Mouse (Mus musculus) neural tube, embryonic 12.5 days (tissue): ENCODE data around the gene Rpl23a. TPM values are rescaled to one million over a fixed set of nuclear protein-coding genes. Genes with fewer than 3 reads are reported as not detected.

Experiments used
- ATAC-seq: fragments of 200-750 bp; cut with Nextera tagmentation; 2 replicates; pipeline ENCODE4 v1.8.0; 2017; ENCODE audit warnings: low read depth, mild to moderate bottlenecking, moderate TSS enrichment, moderate library complexity; ENCODE audit not compliant: low FRiP score
- H3K27ac ChIP-seq: fragments of 300-500 bp; sonication (generic); 2 replicates; pipeline ENCODE4 v1.5.1; 2016
- H3K27me3 ChIP-seq: fragments of 300-500 bp; sonication (generic); replicated peaks from 2 replicates; pipeline ENCODE4 v1.6.1; 2016; ENCODE audit warnings: mild to moderate bottlenecking
- H3K36me3 ChIP-seq: fragments of 300-500 bp; sonication (generic); 2 replicates; pipeline ENCODE4 v1.6.1; 2016; ENCODE audit warnings: mild to moderate bottlenecking
- H3K4me1 ChIP-seq: fragments of 300-500 bp; sonication (generic); 2 replicates; pipeline ENCODE4 v1.6.1; 2016
- H3K4me2 ChIP-seq: fragments of 300-500 bp; sonication (generic); replicated peaks from 2 replicates; pipeline ENCODE4 v1.6.1; 2016; ENCODE audit warnings: mild to moderate bottlenecking
- H3K4me3 ChIP-seq: fragments of 300-500 bp; sonication (generic); 2 replicates; pipeline ENCODE4 v1.5.1; 2016
- H3K9ac ChIP-seq: fragments of 300-500 bp; sonication (generic); 2 replicates; pipeline ENCODE4 v1.6.1; 2016; ENCODE audit warnings: mild to moderate bottlenecking
- H3K9me3 ChIP-seq: fragments of 300-500 bp; sonication (generic); 2 replicates; pipeline ENCODE4 v1.6.1; 2016; ENCODE audit warnings: mild to moderate bottlenecking
- WGBS: fragments of 180-500 bp; shearing (Covaris S2); methylation state at CpG from one replicate; pipeline ENCODE4 v1.1.7; 2016; 5-methylcytosine and 5-hydroxymethylcytosine counted together
- polyA plus RNA-seq: library from polyadenylated mRNA; unstranded; fragments of >200 nt; fragmentation: Nextera tagmentation; extraction: Ambion mirVana; gene quantifications from 2 replicates; pipeline ENCODE4 v1.2.1, GENCODE M21; 2016

Gene Rpl23a
- polyA plus RNA-seq, 1 experiment from 2014 or later: 982 TPM

DNA sequence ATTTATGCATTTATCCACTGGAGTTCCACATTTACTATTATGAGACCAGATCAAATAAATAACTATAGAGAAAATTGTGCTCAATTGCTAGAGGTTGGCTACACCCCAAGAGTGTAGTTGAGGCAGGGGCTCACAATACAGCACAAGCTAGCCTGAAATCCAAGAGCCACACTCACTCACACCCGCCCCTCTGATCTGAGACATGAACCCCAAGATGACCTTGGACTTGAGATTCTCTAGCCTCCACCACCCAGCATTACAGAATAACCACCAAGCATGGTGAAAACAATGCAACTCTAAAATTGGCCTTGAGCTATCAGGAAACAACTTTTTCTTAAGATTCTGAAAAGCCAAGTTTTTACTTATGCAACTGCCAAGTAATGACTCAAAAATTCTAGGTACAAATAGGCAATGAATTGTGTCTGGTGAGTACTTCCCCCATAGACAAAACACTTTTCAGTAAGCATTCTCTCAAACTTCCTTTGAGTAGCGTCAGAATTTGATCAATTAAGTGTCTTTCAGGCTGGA is 1.5 kb downstream of the Rpl23a start:
- H3K27me3 ChIP-seq: no peaks in the 10 kb centered on the region
- peak overlapping the region; percentile 80 for H3K4me2 ChIP-seq
- H3K36me3 ChIP-seq: peaks cover 21% of the 10 kb centered on the region
- peak overlapping the region; percentile 88 for H3K4me3 ChIP-seq
- no peak for ATAC-seq
- H3K9ac ChIP-seq: peak overlapping the region; percentile 92
- H3K27ac ChIP-seq: no peak overlapping the region
- 46% methylated on average over 2 of the region's 2 CpGs for WGBS
- H3K4me1 ChIP-seq: peaks cover 45% of the 10 kb centered on the region
- H3K9me3 ChIP-seq: no peaks in the 10 kb centered on the region

DNA sequence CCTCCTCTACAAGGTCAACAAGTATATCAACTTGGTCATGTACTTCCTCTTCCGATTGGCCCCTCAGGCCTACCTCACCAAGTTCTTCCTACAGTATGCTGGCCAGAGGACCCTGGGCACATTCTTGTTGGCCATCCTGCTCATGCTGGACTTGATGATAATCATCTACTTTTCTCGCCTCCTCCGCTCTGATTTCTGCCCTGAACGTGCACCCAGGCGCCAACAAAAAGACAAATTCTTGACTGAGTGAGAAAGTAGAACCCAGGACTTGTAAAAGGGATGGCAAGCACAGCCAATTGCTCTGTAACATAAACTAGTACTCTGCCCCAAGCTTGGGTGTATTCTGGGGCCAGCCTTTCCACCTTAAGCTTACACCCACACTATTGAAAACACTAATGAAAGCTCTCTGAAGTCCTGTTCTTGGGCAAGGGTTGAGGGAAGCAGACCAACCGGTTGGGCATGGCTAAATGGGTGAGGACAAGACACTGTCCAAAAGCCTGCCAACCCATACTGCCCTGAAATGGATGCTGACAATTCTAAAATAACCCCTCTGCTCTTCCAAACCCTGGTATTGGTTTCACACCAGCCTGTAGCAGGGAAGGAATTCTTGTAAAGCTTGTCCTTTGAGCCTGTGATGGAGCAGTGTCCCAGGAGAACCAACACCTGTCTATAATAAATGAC is 3.2 kb downstream of the Rpl23a start:
- Histone ChIP-seq H3K9me3 (no peaks in the 10 kb centered on the region), H3K36me3 (peaks cover 21% of the 10 kb centered on the region), H3K9ac (no peak overlapping the region), H3K4me2 (peak overlapping the region; percentile 91), H3K4me3 (no peak overlapping the region), H3K27ac (no peak overlapping the region), H3K27me3 (no peaks in the 10 kb centered on the region), H3K4me1 (peaks cover 52% of the 10 kb centered on the region)
- WGBS: 80% methylated on average over 6 of the region's 6 CpGs
- no peak for ATAC-seq

DNA sequence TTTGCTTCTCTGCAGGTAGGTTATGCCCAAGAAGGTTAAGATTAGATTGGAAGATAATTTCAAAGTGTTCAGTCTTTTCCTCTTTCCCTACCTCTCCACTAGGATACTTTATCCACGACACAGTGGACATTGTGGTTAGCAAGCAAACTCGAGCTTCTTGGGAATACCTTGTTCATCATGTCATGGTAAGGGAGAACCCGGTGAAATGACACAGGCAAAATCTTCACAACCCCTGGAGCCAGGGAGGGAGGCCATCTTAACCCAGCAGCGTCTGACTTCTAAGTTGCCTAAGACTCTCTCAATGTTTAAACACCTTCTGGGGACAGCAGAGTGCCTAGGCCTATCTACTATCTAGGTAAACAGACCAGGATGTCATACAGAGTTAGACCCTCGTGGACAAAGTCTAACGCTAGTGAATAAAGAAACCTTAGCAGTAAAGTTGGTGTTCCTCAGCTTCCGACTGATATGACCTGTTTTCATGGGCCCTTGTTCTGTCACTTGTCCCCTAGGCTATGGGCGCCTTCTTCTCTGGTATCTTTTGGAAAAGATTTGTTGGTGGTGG is 3.9 kb downstream of the Rpl23a start:
- peak overlapping the region; percentile 72; the same call in 1 of the 2 replicates for H3K9ac ChIP-seq
- peak overlapping the region; percentile 54; the same call in 1 of the 2 replicates for H3K4me3 ChIP-seq
- H3K36me3 ChIP-seq: peaks cover 21% of the 10 kb centered on the region
- peaks cover 52% of the 10 kb centered on the region for H3K4me1 ChIP-seq
- H3K4me2 ChIP-seq: peak overlapping the region; percentile 91
- no peaks in the 10 kb centered on the region for H3K27me3 ChIP-seq
- no peak overlapping the region for H3K27ac ChIP-seq
- no peak for ATAC-seq
- no peaks in the 10 kb centered on the region for H3K9me3 ChIP-seq
- WGBS: 31% methylated on average over 8 of the region's 8 CpGs

DNA sequence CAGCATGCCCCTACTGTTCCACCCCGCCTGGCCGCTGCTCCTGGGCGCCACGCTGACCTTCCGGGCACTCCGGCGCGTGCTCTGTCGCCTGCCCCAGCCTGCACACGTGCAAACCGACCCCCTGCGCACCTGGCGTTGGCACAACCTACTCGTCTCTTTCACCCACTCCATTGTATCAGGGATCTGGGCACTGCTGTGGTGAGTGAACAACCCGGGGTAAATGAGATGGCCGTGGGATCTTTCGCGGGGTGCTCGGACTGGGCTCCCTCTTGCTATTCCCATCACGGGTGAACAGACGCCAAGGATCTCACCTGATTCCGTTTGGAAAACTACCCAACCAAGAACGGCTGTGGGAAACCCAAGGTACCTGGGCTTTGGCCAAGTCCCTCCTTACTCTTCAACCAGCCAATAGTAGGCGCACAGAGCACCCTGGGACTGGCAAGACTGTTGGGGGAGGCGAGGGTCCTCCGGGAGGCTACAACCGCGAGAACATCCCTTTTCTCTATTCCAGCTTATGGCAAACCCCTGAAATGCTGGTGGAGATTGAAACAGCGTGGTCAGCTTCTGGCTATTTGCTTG is 4.4 kb downstream of the Rpl23a start:
- peaks cover 21% of the 10 kb centered on the region for H3K36me3 ChIP-seq
- 0 out of 2 replicates have a peak, but pooled peaks have one; percentile 12 for ATAC-seq
- no peaks in the 10 kb centered on the region for H3K9me3 ChIP-seq
- peak overlapping the region; percentile 85 for H3K27ac ChIP-seq
- H3K27me3 ChIP-seq: no peaks in the 10 kb centered on the region
- WGBS: 1% methylated on average over 29 of the region's 29 CpGs
- H3K9ac ChIP-seq: peak overlapping the region; percentile 72
- peak overlapping the region; percentile 91 for H3K4me2 ChIP-seq
- peaks cover 52% of the 10 kb centered on the region for H3K4me1 ChIP-seq
- peak overlapping the region; percentile 54 for H3K4me3 ChIP-seq

DNA sequence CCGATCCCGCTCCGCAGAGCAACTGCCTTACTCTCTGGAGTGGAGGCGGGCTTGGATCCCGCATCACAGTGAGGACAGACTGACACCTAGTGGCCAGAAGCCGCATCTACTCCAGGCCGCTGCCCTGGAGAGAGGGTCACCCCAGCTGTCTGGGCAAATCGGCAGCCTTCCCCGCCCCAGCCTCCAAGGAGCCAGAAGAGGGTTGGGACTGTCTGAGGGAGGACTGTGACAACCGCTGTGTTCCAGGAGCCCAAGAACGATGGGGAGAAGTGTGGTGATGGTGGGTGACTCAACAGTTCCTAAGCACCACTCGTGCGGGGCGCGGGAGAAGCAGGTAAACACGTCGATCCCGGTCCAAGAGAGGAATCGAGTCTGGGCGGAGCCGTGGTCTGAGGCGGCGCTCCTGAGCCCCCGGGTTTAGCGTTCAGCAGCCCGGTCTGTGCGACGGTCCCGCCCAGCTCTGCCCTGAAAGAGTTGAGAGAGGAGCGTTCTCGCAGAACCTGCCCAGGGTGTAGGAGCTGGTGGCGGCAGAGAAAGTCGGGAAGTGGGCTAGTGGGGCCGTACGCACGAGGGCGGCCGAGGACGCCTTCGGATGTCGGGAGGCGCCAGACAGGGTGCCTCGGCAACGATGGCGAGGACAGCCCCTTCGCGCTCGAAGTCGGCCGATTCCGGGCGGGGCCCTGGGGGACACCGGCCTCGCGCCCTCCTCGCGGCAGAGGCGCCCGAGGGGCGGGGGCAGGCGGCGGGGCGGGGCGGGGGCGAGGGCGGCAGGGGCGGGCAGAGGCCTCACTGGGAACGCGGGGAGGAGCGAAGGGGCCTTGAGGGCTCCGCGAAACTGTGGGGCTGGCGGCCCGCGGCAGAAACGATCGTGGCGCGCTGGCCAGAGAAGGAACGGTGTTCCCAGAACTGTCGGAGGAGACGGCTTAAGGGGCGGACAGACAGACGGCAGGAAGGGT is 5.2 kb downstream of the Rpl23a start:
- Histone ChIP-seq H3K4me2 (peak overlapping the region; percentile 91), H3K4me1 (peaks cover 52% of the 10 kb centered on the region), H3K27ac (peak overlapping the region; percentile 85), H3K36me3 (peaks cover 21% of the 10 kb centered on the region), H3K27me3 (no peaks in the 10 kb centered on the region), H3K9me3 (no peaks in the 10 kb centered on the region), H3K9ac (peak overlapping the region; percentile 72), H3K4me3 (peak overlapping the region; percentile 54)
- ATAC-seq: peak; percentile 86
- WGBS: 1% methylated on average over 78 of the region's 84 CpGs

DNA sequence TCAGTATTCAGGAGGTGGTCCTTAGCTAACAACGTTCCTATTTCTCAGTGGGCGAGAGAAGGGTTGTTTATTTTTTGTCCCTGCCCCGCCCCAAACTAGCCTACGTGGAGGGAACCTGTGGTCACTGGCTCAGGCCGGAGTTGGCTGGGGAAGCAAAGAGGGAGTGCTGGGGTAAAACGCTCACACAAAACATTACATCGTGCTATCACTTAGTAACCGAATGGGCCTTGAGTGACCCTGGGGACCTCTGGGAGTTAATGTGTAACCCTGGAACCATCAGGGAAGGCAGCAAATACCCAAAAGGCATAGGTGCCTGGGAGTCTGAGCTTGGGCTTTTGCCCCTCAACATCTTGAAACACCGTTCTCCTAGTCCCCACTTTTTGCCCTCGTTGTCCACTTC is 5.9 kb downstream of the Rpl23a start:
- peak overlapping the region; percentile 91 for H3K4me2 ChIP-seq
- no peaks in the 10 kb centered on the region for H3K9me3 ChIP-seq
- H3K4me3 ChIP-seq: peak overlapping the region; percentile 54
- no peaks in the 10 kb centered on the region for H3K27me3 ChIP-seq
- H3K9ac ChIP-seq: 0 out of 2 replicates have a peak overlapping the region, but pooled peaks have one; percentile 72
- H3K36me3 ChIP-seq: peaks cover 21% of the 10 kb centered on the region
- no peak; the same call in 1 of the 2 replicates for ATAC-seq
- WGBS: 1% methylated on average over 10 of the region's 10 CpGs
- H3K27ac ChIP-seq: no peak overlapping the region
- peaks cover 50% of the 10 kb centered on the region for H3K4me1 ChIP-seq

DNA sequence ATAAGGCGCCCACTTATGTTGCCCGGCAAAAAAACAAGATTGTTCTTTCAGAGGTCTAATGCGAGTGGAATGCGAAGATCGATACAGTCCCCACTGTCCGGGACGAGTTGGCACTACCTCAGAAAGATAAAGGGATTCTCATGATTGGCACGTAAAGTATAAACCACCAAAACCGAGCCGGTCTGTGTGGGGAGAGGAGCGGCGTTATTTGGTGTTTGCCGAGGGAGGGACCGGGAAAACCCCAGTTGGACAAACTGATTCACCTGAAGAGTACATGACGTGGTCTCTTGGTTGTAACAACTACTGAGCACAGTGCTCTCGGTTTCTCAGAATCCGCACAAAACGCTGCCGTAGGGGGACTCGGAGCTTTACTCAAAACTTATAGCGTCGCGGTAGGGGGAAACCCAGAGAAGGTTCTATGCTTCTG is 6.5 kb downstream of the Rpl23a start:
- H3K9ac ChIP-seq: peak overlapping the region; percentile 44; the same call in 1 of the 2 replicates
- no peak for ATAC-seq
- H3K27me3 ChIP-seq: no peaks in the 10 kb centered on the region
- H3K4me3 ChIP-seq: peak overlapping the region; percentile 54
- no peak overlapping the region for H3K27ac ChIP-seq
- peak overlapping the region; percentile 91 for H3K4me2 ChIP-seq
- H3K9me3 ChIP-seq: no peaks in the 10 kb centered on the region
- H3K4me1 ChIP-seq: peaks cover 45% of the 10 kb centered on the region
- WGBS: under 1% methylated on average over 23 of the region's 23 CpGs
- H3K36me3 ChIP-seq: peaks cover 21% of the 10 kb centered on the region

DNA sequence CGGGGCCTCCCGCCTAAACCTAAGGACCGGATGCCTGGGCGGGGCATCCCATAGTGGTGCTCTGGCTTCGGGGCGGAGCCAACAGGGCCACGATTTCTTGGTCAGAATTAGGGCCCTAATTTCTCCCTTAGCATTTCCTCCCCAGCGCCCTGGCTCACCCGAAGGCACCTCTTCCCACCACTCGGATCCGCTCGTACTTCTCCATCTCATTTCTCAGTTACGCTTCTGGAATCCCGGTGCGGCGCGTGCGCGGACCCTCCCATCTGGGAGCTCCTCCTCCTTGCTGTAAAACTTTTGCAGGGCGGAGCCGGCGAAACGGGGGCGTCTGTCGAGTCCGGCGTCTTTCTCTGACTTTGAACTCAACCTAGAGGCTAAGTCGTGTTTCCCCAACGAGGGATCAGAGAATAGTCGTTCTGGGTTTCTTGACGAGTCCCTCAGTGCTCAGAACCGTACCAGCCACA is 7.0 kb downstream of the Rpl23a start, which contains the start of the genes Nek8 and Tlcd1:
Nek8 (minus strand) TSS at position 274 of the 461 bp plus-strand sequence.
Tlcd1 (plus strand) TSS at position 310 of the 461 bp plus-strand sequence.
- Histone ChIP-seq H3K27me3 (no peaks in the 10 kb centered on the region), H3K4me2 (peak within 1 kb of the TSS; percentile 91), H3K9me3 (no peaks in the 10 kb centered on the region), H3K27ac (no peak within 1 kb of the TSS), H3K4me1 (peaks cover 43% of the 10 kb centered on the region), H3K36me3 (peaks cover 20% of the 10 kb centered on the region), H3K4me3 (peak within 1 kb of the TSS; percentile 54), H3K9ac (peak within 1 kb of the TSS; percentile 72)
- under 1% methylated on average over 32 of the region's 32 CpGs for WGBS
- ATAC-seq: 0 out of 2 replicates have a peak, but pooled peaks have one; percentile 27

DNA sequence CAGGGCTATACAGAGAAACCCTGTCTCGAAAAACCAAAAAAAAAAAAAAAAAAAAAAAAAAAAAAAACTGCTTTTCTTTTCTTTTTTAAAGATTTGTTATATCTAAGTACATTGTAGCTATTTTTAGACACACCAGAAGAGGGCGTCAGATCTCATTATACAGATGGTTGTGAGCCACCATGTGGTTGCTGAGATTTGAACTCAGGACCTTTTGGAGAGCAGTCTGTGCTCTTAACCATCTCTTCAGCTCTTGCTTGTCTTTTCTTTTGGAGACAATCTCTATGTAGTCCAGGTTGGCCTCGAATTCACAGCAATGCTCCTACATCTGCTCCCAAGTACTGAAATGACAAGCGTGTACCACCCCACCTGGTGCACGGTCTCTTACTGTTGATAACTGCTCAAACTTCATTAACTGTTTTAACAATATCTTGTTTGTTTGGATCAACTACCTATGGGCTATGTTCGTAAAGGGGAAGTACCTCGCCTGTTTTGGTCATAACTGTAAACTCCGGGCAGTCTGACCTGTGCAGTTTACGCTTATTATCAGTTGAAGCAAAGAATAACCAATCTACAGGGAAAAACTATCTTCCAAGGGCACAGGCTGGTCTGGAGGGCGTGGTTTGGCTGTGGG is 7.5 kb downstream of the Rpl23a start:
- ATAC-seq: no peak
- no peaks in the 10 kb centered on the region for H3K27me3 ChIP-seq
- H3K9me3 ChIP-seq: no peaks in the 10 kb centered on the region
- H3K9ac ChIP-seq: peak overlapping the region; percentile 44
- 6% methylated on average over 9 of the region's 10 CpGs for WGBS
- no peak overlapping the region for H3K27ac ChIP-seq
- peak overlapping the region; percentile 91 for H3K4me2 ChIP-seq
- peaks cover 15% of the 10 kb centered on the region for H3K36me3 ChIP-seq
- peak overlapping the region; percentile 54 for H3K4me3 ChIP-seq
- H3K4me1 ChIP-seq: peaks cover 43% of the 10 kb centered on the region

DNA sequence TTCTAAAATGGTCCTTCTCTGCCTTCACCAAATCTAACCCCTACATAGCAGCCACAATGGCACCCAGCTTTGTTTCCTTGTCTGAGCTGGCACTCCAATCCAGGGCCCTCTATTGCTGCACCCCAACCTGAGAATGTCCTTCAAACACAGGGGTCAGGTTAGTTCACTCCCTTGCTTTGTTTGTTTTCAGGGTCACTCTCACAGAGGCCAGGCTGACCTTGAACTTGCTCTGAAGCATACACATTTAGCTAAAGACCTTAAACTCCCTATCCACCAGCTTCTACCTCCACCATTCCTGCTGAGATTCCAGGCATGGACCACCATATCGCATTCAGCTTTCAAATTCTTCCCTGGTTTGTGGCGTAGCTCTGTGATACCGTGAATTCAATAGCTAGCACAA is 8.9 kb downstream of the Rpl23a start:
- no peak overlapping the region for H3K4me2 ChIP-seq
- no peaks in the 10 kb centered on the region for H3K9me3 ChIP-seq
- H3K27me3 ChIP-seq: no peaks in the 10 kb centered on the region
- no peak overlapping the region for H3K9ac ChIP-seq
- peaks cover 31% of the 10 kb centered on the region for H3K4me1 ChIP-seq
- ATAC-seq: no peak
- H3K4me3 ChIP-seq: no peak overlapping the region
- H3K27ac ChIP-seq: no peak overlapping the region
- peaks cover 1% of the 10 kb centered on the region; the same call in 1 of the 2 replicates for H3K36me3 ChIP-seq
- 91% methylated on average over 3 of the region's 3 CpGs for WGBS
